Mouse (Mus musculus) erythroid progenitor cell, adult 5-6 weeks (primary cell): ENCODE data around the gene Dusp16. TPM values are rescaled to one million over a fixed set of nuclear protein-coding genes. Genes with fewer than 3 reads are reported as not detected.

Experiments
- ATAC-seq: replicated peaks from 2 replicates; pipeline ENCODE4 v1.8.0; 2016; ENCODE audit warnings: moderate number of reproducible peaks, mild to moderate bottlenecking, moderate TSS enrichment, inconsistent platforms; ENCODE audit not compliant: poor library complexity, low FRiP score, severe bottlenecking
- total RNA-seq, 2 experiments: library from RNA; stranded (forward) in 1 of 2; stranded (reverse) in 1 of 2; fragments of 150-400 nt in 1 of 2; fragments of 186-747, 209-891 nt in 1 of 2; gene quantifications; 2 replicates each; pipeline versions ENCODE4 v1.2.3 to v1.2.4; 2015 to 2017; ENCODE audit warnings: low replicate concordance in 2 of 2

The Dusp16 gene
- total RNA-seq (2015; ENCODE audit: low replicate concordance) (10.5 TPM in 1 of 2 replicates, not detected in the other), total RNA-seq (2017; ENCODE audit: low replicate concordance) (2.9 and 5.0 TPM in 2 replicates)

GRCm38 (mm10) chr6:134792141-134793045 is at the start of gene Dusp16:
Gene Dusp16 (minus strand): TSS chr6:134792625.
- ATAC-seq, result peak; percentile 73

GRCm38 (mm10) chr6:134840346-134840745 is 47.9 kb upstream of the Dusp16 start:
- 0 out of 2 replicates have a peak, but pooled peaks have one; percentile 34 for ATAC-seq

DNA sequence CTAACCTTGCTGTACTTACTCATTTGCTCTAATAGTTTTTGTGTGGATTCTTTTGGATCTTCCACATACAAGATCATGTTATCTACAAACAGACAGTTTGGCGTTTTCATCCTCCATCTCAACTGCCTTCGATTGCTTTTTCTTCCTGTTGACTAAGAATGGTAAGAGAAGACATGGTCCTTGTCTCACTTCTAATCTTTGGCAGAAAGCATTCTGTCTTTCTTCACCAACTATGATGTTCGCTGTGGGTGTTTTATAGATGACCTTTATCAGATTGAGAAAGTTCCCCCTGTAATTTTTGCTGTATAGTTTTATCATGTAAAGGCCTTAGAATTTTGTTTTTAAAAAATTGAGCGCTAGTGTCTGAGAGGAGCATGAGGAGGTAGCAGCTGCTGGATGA is 45.7 kb upstream of the Dusp16 start:
- ATAC-seq, result no peak

DNA sequence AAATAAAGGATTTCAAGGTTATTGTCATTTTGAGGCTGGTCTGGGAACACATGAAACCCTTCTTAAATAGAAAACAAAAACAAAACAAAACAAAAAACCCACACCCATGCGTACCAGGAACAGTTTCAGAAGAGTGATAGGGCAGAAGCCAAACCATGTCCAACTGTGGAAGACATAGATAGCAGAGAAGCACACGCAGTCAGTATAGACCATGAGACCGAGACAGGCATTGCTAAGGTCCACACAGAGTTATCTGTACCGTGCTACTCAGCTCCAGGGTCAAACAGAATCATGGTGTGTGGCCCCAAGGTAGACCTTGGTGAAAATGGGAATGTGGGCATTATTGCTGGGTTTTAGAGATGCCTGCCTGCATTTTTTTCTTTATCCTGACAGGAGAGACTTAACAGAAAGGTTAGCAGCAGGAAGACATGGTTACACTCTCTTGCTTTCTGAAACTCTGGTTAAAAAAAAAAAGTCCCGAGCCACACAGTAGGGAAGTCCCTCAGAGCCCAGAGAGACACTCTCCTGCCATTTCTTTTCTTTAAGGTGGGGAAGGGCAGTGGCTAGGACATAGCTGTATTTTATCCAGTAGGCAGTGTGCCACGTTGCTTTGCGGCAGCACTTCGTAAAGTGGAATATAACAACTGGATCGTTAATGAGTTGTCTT is 42.3 kb upstream of the Dusp16 start:
- ATAC-seq, result peak; percentile 44

DNA sequence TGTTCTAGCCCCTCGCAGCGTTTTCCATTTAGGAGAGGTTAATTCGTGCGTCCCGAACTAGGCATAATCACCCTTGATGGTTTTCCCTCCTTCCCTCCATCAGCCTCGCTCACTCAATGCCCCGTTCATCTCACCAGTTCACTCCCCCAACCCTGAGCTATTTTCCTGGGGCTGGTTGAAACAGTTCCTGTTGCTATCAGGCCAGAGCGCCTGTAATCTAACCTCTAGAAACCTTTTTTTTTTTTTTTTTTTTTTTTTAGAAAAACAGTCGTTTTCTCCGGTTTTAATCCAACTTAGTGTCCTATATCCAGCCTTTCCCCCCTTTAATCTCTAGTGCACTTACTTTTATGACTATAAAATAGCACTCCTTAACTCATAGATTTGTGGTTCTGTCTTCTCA is 38.4 kb upstream of the Dusp16 start:
- ATAC-seq, result no peak

- peak; percentile 84 for ATAC-seq
Observed at GRCm38 (mm10) chr6:134829786-134830700, 37.6 kb upstream of the Dusp16 start, which contains the start of gene Crebl2. Gene Crebl2 (plus strand): TSS chr6:134830154.

GRCm38 (mm10) chr6:134822844-134823243 is 30.4 kb upstream of the Dusp16 start:
- no peak for ATAC-seq

- no peak for ATAC-seq
Observed at GRCm38 (mm10) chr6:134820411-134820810, 28.0 kb upstream of the Dusp16 start.

DNA sequence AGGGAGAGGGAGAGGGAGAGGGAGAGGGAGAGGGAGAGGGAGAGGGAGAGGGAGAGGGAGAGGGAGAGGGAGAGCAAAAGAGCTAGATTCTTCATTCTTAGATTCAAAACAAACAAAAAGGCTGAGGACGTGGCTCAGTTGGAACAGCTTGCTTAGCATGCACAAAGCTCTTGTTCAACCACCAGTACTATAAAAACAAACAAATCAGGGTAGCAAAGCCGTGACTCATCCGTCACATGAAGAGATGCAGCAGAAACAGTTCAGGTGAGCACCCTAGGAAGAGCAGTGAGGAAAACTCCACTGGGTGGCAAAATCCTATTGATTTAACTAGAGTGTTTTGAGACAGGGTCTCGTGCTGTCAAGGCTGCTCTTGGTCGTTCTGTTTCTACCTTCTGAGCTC is 27.3 kb upstream of the Dusp16 start:
- ATAC-seq, result no peak

DNA sequence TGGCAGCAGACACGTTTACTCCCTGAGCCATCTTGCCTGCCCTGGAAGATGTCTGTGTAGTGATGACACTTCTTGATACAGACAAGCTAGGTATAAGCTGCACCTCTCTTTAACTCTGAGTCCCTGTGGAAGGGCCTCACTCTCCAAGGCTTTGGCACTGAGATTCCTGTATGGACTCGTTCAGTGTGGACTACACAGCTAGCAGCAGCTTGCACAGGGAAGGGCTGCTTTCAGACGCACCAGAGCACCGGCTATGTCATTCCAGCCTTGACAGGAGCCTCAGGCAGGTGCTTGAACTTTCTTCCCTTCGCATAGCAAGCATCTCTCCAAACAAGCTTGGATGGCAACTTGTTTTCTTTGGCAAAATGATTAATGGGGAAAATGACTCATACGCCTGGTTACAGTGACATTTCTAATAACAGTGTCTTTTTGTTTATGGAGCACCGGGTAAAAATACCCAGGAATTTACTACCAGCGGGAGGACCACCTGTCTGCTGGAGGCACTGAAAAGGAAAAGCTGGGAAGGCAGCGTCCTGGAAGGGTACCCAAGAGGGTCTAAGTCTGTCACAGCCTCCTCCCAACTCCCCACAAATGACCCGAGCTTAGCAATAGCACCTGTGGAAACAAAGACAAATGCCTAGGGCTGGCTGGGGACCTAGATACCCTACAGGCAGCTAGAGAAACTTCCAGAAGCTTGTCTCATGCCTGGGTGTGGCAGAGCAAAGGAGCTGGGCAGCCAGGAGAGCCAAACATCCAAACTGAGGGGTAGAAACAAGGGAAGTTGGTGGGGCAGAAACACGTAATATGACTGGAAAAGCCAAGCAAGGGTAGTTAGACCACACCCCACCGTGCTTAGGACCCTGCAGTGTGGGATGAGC is 24.9 kb upstream of the Dusp16 start:
- no peak for ATAC-seq

DNA sequence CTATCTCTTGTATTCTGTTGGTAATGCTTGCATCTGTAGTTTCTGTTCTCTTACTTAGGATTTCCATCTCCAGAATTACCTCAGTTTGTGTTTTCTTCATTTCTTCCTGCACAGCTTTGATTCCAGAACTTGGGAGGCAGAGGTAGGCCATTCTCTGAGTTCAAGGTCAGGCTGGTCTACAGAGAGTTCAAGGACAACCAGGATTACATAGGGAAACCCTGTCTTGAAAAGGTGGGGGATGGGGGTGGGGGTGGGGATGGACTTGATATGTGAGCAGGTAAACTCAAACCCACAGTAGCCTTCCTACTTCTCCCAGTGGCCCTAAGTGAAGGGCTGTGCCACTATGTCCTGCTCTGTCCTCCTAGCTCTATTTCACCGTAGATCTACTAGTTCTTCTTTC is 20.6 kb upstream of the Dusp16 start:
- ATAC-seq, result no peak

GRCm38 (mm10) chr6:134807794-134808193 is 15.4 kb upstream of the Dusp16 start:
- no peak for ATAC-seq

DNA sequence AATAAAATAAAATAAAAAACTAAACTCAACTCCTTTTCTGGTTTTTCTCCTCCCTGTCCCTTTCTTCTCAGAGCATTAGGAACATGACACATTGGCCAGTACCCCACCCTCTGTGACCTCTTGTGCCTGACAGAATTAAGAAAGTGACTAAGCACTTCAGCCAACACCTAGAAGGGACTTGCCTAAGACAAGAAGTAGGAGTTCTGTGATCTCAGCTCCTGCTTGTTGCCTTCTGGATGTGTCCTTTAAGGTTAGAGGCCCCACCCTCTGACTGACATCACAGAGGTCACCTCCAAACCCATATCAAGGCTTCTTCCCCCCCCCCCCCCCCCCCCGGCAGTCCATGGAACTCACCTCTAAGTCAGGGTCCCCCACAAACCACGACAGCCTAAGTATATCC is 14.7 kb upstream of the Dusp16 start:
- no peak for ATAC-seq

DNA sequence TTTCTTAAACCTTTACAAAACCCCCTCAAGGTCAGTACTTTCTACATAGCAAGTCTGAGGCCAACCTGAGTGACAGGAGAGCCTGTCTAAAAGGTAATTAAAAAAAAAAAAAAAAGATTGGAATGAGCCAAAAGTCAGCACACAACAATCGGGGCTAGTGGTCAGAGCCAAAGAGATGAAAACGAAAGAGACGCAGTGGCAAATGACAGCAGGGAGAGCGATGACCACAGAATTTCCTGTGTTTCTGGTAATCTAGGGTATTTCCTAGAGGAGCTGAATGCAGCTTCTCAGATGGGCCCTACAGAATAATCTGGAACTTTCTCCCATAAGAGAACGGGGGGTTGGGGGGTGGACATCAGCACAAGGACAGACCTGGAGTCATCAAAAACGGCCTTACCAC is 13.7 kb upstream of the Dusp16 start:
- ATAC-seq, result no peak

DNA sequence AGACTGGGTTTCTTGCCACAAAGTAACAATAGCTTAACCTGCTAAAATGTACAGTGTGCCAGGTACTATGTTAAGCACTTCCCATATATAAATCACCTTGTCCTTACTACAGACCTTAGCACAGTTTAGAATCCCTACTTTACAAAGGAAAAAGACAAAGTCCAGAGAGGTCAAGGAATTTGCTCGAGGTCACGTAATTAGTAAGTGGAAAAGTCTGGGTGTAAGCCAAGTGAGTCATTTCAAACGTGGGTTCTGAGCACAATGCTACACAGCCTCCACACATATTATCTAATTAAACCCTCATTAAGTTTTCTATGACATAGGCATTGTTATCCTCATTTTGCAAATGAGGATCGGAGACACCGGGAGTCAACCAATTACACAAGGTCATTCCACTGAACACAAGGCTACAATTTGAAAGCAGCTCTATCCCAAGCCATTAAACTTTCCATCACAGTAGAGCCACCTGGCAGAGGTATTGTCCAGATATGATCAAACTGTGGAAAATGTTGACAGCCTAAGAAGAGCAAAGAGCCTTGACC is 12.4 kb upstream of the Dusp16 start:
- no peak for ATAC-seq

DNA sequence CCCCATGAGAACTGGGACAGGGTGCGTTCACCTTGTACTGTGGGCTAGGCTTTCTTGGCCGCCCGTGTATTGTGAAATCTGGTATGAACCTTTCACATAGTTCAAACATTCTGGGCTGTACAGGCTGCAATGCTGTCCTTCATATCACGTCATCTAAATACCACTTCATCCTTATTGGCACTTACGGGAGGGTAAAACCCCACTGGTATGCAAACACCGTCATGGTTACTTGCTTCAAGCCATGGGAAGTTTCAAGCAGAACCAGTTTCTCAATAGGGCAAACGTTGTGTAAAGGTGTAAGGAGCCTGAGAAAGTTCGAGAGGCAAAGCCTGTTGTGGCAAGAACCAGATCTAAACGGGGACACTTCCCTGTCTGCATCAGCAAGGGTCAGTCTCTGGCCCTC is 10.2 kb upstream of the Dusp16 start:
- ATAC-seq, result no peak

GRCm38 (mm10) chr6:134801483-134801882 is 9.1 kb upstream of the Dusp16 start:
- no peak for ATAC-seq

- no peak for ATAC-seq
Observed at GRCm38 (mm10) chr6:134796297-134796696, 3.9 kb upstream of the Dusp16 start.
